Mouse (Mus musculus) kidney, postnatal 14 days (tissue): ENCODE measurements at regions not wholly inside any gene's neighbourhood (a gene's known extent, or its start where the extent isn't known, plus 50 kb on each side); places are given as distances from the start of the nearest gene placed in this dataset.

Source experiments
- DNase-seq: peaks from one replicate; pipeline ENCODE4 v3.0.0; 2022; ENCODE audit warnings: mixed read lengths

DNA sequence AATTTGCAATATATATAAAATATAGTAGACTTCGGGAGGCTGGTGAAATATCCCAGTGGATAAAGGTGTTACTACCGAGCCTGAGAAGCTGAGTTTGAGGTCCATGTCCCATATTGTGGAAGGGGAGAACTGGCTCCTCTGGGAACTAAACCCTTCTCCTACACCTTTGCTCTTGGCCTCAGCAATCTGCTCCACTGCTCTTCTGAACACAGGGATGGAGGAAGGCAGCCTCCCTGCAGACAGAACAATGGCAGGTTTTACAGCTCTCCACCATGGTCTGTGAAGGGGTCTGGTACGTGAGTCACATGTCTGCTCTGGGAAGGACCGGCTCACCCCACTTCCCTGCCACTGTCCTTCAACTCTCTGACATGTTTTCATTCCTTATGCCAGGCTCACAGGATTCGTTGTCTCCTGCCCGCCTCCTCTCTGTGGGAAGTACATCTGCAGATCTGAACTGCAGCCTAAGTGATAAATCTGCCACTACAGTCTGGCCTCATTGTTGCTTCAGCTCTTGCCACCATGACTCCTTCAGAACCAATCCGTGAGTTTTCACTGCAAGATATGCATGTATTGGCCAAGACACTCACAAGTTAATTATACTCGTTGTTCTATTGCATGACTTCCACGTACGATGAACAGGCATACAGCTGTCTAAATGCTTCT is 220.0 kb upstream of the Gm9767 start:
- DNase-seq, result no peak

- no peak for DNase-seq
Observed at GRCm38 (mm10) chr10:25844348-25844747, 233.7 kb upstream of the Gm9767 start.

DNA sequence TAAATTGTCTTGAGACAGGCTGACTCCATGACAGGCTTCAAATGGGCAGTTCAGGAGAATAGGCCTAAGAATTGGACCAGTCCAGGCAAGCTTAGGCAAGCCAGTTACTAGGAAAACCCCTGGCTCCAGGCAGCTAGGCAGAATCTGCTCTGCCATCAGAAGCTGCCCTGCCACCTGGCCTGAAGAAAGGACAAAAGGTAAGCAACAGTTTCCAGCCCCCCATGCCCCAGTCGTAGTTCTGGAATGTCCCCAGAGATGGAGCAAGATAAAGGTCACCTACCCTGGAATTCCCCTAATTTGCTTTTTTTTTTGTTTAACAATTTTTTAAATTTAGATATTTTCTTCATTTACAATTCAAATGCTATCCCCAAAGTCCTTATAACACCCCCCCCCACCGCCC is 248.8 kb upstream of the Gm9767 start:
- no peak for DNase-seq

GRCm38 (mm10) chr10:25804223-25804622 is 268.2 kb upstream of the Smlr1 start:
- DNase-seq, result no peak

GRCm38 (mm10) chr10:25801499-25801898 is 265.4 kb upstream of the Smlr1 start:
- DNase-seq, result no peak

- DNase-seq, result no peak
Observed at GRCm38 (mm10) chr10:25798881-25799280, 262.8 kb upstream of the Smlr1 start.

DNA sequence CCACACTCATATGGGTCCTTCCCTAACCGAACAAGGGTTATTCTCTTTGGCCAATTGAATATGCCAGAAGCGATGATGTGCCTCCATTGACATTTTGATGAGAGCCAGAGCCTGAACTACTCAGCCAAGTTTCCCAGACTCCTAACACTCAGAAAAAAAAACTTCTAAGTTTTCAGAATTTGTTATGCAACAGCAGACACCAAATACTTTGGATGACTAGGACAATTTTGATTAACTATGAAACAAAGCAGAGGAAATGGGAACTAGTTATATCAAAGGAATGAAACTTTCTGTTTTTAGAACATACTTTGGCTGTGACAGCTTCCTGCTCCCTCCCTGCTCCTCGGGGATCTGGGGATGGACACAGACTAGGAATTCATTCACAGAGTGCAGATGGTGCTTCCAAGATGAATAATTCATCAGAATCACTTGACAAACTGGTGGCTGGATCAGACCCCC is 254.3 kb upstream of the Smlr1 start:
- DNase-seq, result peak; percentile 15

DNA sequence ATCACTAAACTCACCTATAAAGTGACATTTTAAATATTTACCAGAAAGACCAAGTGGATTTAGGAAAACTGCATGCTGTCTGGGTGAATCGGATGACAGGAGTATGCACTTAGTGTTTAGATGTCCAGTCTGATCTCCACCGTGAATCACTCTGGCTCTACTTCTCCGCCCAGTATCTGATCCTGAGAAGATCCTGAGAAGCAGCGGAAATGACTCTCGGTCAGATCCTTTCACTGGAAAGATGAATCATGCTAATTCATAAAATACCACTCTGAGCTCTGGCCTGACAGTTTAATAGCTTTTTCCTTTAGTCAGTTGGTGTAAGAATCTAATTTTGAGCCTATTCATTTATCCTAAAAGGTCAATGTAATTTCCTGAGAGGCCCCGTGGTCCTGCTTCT is 252.6 kb upstream of the Smlr1 start:
- DNase-seq, result peak; percentile 3

- DNase-seq, result no peak
Observed at GRCm38 (mm10) chr10:25788004-25788403, 251.9 kb upstream of the Smlr1 start.

DNA sequence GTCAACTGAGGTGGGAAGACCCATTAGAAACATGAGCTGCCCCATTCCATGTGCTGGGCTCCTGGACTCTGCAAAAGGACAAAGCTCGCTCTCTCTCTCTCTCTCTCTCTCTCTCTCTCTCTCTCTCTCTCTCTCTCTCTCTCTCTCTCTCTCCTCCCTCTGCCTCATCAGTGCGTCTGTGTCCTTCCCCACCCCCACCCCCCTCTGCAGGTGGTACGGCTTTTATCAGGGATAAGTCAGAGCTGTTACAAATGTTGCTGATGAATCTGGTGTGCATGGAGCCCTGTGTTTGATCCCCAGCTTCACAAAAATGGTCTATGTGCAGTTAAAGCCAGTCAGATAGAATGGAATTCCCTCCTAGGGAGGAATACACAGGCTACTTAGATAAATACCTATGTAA is 247.8 kb upstream of the Smlr1 start:
- no peak for DNase-seq

GRCm38 (mm10) chr10:25779476-25779875 is 243.4 kb upstream of the Smlr1 start:
- no peak for DNase-seq

DNA sequence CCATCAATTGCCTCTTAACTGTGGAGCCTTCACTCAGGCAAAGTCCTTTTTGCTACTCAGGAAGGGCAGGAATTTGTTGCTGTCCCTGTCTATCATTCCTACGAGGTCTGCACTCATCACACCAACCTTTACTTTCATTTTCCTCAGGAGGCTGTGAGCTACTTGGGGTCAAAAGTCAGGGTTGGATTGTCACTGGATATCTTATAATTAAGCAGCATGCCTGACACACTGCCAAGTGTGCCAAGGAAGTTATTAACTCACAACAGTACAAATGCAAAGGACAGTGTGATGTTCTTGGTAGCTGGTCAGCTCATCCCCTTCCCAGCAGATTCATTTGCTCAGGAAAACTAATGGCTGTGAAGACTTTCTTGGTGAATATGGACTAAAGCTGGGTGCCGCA is 241.7 kb upstream of the Smlr1 start:
- peak; percentile 74 for DNase-seq

GRCm38 (mm10) chr10:25776697-25777096 is 240.6 kb upstream of the Smlr1 start:
- DNase-seq, result no peak

GRCm38 (mm10) chr10:25770051-25770450 is 234.0 kb upstream of the Smlr1 start:
- no peak for DNase-seq

GRCm38 (mm10) chr10:25768456-25768855 is 232.4 kb upstream of the Smlr1 start:
- DNase-seq, result no peak

DNA sequence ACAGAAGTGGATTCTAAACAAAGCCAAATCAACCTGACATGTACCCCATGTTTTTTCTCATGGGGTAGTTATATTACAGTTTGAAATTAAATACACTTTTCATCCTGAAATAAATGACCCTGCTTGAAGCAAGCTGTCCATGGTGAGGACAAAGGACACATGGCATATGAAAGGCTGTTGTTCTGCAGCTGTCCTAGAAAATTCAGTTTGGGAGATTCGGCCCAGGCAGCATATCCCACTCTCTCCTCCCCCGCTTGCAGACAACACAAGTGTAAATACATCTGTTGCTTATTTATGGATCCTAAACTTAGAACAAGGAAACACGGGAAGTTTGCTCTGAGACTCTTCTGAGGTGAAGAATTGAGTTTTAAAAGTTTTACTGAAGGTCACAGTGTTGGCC is 218.2 kb upstream of the Smlr1 start:
- DNase-seq, result no peak

- no peak for DNase-seq
Observed at GRCm38 (mm10) chr10:25742678-25743077, 206.6 kb upstream of the Smlr1 start.

DNA sequence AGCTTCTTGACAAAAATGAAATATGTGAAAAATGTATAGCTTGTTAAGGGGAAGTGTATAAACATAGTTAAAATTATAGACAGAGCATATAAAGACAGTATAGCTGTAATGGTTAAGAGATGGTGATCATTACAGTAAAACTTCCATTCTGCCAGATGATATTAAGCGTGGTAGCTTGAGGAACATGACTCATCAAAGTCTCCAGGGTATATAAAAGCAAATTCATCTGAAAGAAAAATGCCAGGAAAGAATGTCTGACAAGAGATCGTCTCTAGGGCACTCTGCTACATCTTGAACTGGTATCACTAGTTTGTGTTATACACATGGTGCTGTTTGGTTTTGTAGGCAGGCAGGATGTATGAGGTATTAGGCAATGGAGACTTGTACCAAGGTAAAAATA is 204.9 kb upstream of the Smlr1 start:
- DNase-seq, result no peak

- DNase-seq, result no peak
Observed at GRCm38 (mm10) chr10:25730470-25730869, 194.4 kb upstream of the Smlr1 start.

- no peak for DNase-seq
Observed at GRCm38 (mm10) chr10:25723966-25724365, 187.9 kb upstream of the Smlr1 start.

- DNase-seq, result no peak
Observed at GRCm38 (mm10) chr10:25715747-25716146, 179.7 kb upstream of the Smlr1 start.

- DNase-seq, result no peak
Observed at GRCm38 (mm10) chr10:25714636-25715035, 178.6 kb upstream of the Smlr1 start.

DNA sequence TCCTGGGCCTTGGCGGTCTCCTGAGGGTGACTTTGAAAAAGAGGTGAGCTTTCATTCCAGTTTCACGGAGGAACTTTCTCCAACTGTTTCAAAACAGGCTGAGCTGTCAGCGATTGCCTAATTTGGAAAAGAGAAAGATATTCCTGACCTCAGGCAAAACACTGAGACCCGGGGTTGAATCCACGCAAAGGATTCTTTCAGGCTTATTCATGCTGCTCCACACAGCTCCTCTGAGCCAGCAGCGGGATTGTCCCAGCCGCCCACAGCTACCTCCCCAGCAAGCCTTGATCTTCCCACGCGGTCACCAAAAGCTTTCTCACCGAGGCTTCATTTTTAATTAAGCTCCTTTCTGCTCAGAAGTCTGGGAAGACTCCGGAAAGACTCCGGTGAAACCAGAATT is 178.0 kb upstream of the Smlr1 start:
- DNase-seq, result no peak

DNA sequence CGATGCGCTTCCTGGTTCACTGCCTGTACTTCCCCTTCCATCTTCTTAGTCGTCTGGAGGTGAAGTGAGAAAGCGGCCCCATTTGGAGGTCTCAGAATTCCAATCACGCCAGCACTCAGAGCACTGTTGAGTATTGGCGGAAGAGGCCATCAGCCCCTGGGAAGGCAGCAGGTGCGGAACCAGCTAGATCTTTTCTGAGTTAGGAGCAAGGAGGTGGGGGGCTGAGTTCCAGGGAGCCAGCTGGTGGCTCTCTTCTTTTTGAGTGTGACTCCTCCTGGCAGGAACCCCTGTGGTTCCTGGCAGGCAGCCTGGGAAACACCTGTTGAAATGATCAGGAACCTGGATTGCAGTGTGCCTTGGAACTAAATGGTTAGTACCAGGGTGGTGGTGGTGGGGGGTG is 171.9 kb upstream of the Smlr1 start:
- DNase-seq, result no peak

GRCm38 (mm10) chr10:25702146-25702545 is 166.1 kb upstream of the Smlr1 start:
- no peak for DNase-seq
